Mouse (Mus musculus) B cell, adult 62 days (primary cell): ENCODE results near the gene 4933405O20Rik. TPM values are rescaled to one million over a fixed set of nuclear protein-coding genes. Genes with fewer than 3 reads are reported as not detected.

Source experiments
- total RNA-seq: library from RNA; stranded (reverse); gene quantifications from 4 replicates; pipeline ENCODE4 v1.2.4, GENCODE M21; 2023

Gene 4933405O20Rik
- not detected in 4 replicates for total RNA-seq

DNA sequence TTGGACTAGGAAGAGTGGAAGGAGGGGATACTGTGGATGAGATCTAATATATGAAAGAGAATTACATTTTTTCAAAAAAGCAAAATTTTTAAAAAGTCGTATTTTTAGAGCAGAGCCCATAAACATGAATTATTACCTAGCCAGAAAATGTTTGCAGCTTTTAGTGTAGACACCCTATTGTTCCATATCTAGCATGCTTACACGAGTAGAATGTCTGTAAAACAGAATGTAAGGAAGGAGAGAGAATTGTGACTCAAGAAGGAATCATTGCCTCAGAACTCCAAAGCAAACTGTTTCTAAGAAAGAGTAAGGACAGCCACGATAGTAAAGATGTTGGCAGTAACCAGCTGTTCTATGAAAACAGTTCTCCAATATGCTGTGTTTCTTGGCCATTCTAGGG, at the start of gene 4933405O20Rik:
TSS of gene 4933405O20Rik (plus strand) at position 301 of the 400 bp plus-strand sequence.

